8 mouse cellular contexts compared by ENCODE assay signal in the genomic region with DNA sequence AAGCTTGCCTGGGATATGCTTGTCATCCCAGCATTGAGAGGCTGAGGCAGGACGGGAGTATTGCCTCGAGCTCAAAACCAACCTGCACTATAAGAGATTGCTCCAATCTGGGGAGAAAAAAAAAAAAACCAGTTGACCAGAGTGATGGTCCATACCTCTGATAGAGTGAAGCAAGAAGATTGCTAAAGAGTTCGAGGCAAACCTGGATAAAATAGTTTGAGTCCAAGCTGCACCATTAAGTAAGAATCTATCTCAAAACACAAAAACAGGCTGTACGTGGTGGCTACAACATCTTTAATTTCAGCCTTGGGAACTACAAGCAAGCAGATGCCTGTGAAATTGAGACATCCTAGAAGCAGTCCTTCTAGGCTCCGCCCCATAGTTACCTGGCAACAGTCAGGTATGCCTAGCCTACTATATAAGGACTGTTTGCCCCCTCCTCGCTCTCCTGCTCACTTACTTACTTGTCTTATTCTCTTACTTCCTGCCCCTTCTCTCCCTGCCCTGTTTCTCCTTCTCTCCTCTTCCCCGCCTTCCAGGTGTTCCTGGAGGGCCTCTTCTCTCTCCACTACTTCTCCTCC. TPM values are rescaled to one million over a fixed set of nuclear protein-coding genes. Genes with fewer than 3 reads are reported as not detected.
A peak's percentile ranks its signal among the peaks of the same experiment; 100 is the strongest.
DNase-seq lines count a peak whose midpoint lies in the region; ATAC-seq lines count a peak whose summit lies in the region.

No protein-coding gene starts in this region.

- intact Hi-C loops in heart, postnatal 25 days (cut with DNase I) = no loop called here
- intact Hi-C loops in left cerebral cortex, postnatal 36 days (cut with DNase I) = loop anchor here (5.0 kb wide), 1 partner anchor 235 kb away; no protein-coding TSS in a partner anchor

- peak overlapping the region; percentile 87 to 89 for H3K4me3 ChIP-seq in heart, embryonic 14.5 days (ENCODE audit: control insufficient read depth in 1 of 2, insufficient read depth in 1 of 2, low read depth in 1 of 2, low read length in 2 of 2)
- peak overlapping the region; percentile 84 for H3K4me3 ChIP-seq in embryonic facial prominence, embryonic 12.5 days
- peak overlapping the region; percentile 87 for H3K4me3 ChIP-seq in limb, embryonic 12.5 days (replicated peaks)
- peak overlapping the region; percentile 76 for H3K4me3 ChIP-seq in midbrain, embryonic 15.5 days

- no peaks in the 10 kb centered on the region for H3K27me3 ChIP-seq in heart, embryonic 14.5 days (ENCODE audit: control insufficient read depth, insufficient read depth, low read length)
- no peaks in the 10 kb centered on the region for H3K27me3 ChIP-seq in embryonic facial prominence, embryonic 12.5 days
- no peaks in the 10 kb centered on the region for H3K27me3 ChIP-seq in limb, embryonic 12.5 days
- H3K27me3 ChIP-seq in midbrain, embryonic 15.5 days (replicated peaks) = no peaks in the 10 kb centered on the region

- H3K27ac ChIP-seq in heart, embryonic 14.5 days (replicated peaks in 1 of 2; ENCODE audit: control insufficient read depth in 1 of 2, insufficient read depth in 1 of 2, low read depth in 2 of 2, low read length in 2 of 2) = no peak overlapping the region
- no peak overlapping the region for H3K27ac ChIP-seq in embryonic facial prominence, embryonic 12.5 days
- H3K27ac ChIP-seq in limb, embryonic 12.5 days = no peak overlapping the region
- H3K27ac ChIP-seq in midbrain, embryonic 15.5 days = peak overlapping the region; percentile 60

- WGBS in heart, embryonic 14.5 days = 40% methylated on average over 7 of the region's 7 CpGs
- 31% methylated on average over 7 of the region's 7 CpGs for WGBS in embryonic facial prominence, embryonic 12.5 days
- 35% methylated on average over 7 of the region's 7 CpGs for WGBS in limb, embryonic 12.5 days
- 37% methylated on average over 7 of the region's 7 CpGs for WGBS in midbrain, embryonic 15.5 days

- DNase-seq in heart, postnatal 25 days (ENCODE audit: low spot score) = no peak
- DNase-seq in left cerebral cortex, postnatal 36 days (ENCODE audit: low spot score in 2 of 2) = no peak
- no peak for DNase-seq in right cerebral cortex, postnatal 14 days
- DNase-seq in left cerebral cortex, adult 8-10 months (ENCODE audit: low spot score in 2 of 2) = no peak

- H3K4me2 ChIP-seq in heart, embryonic 14.5 days (ENCODE audit: low read length) = peak overlapping the region; percentile 88
- peak overlapping the region; percentile 84 for H3K4me2 ChIP-seq in embryonic facial prominence, embryonic 12.5 days (replicated peaks)
- H3K4me2 ChIP-seq in limb, embryonic 12.5 days = peak overlapping the region; percentile 90
- H3K4me2 ChIP-seq in midbrain, embryonic 15.5 days = peak overlapping the region; percentile 83

- peak overlapping the region; percentile 92 for H3K9ac ChIP-seq in heart, embryonic 14.5 days (ENCODE audit: low read length)
- H3K9ac ChIP-seq in embryonic facial prominence, embryonic 12.5 days = no peak overlapping the region; the same call in 1 of the 2 replicates
- 0 out of 2 replicates have a peak overlapping the region, but pooled peaks have one; percentile 27 for H3K9ac ChIP-seq in limb, embryonic 12.5 days (replicated peaks)
- peak overlapping the region; percentile 84 for H3K9ac ChIP-seq in midbrain, embryonic 15.5 days

- ATAC-seq in heart, embryonic 14.5 days (ENCODE audit: insufficient number of reproducible peaks, insufficient read depth, low FRiP score, low read depth) = no peak
- no peak for ATAC-seq in embryonic facial prominence, embryonic 12.5 days (ENCODE audit: insufficient number of reproducible peaks, insufficient read depth, low FRiP score, low TSS enrichment)
- ATAC-seq in limb, embryonic 12.5 days (ENCODE audit: insufficient number of reproducible peaks, insufficient read depth, low FRiP score, low TSS enrichment, low read depth) = peak; percentile 26
- no peak; the same call in 1 of the 2 replicates for ATAC-seq in midbrain, embryonic 15.5 days (replicated peaks)

- H3K4me1 ChIP-seq in heart, embryonic 14.5 days (ENCODE audit: control insufficient read depth in 2 of 2, insufficient read depth in 2 of 2, low read length in 2 of 2) = peaks cover 6 to 14% of the 10 kb centered on the region in 2 experiments; a peak in 3 of 4 replicates
- H3K4me1 ChIP-seq in embryonic facial prominence, embryonic 12.5 days = peaks cover 12% of the 10 kb centered on the region
- peaks cover 14% of the 10 kb centered on the region for H3K4me1 ChIP-seq in limb, embryonic 12.5 days (replicated peaks)
- peaks cover 23% of the 10 kb centered on the region for H3K4me1 ChIP-seq in midbrain, embryonic 15.5 days

- no peaks in the 10 kb centered on the region for H3K9me3 ChIP-seq in heart, embryonic 14.5 days (ENCODE audit: control insufficient read depth, low read length)
- no peaks in the 10 kb centered on the region for H3K9me3 ChIP-seq in embryonic facial prominence, embryonic 12.5 days
- no peaks in the 10 kb centered on the region for H3K9me3 ChIP-seq in limb, embryonic 12.5 days
- H3K9me3 ChIP-seq in midbrain, embryonic 15.5 days = no peaks in the 10 kb centered on the region

- H3K36me3 ChIP-seq in heart, embryonic 14.5 days (ENCODE audit: control insufficient read depth, insufficient read depth, low read length) = peaks cover 32% of the 10 kb centered on the region
- peaks cover 27% of the 10 kb centered on the region for H3K36me3 ChIP-seq in embryonic facial prominence, embryonic 12.5 days
- H3K36me3 ChIP-seq in limb, embryonic 12.5 days = peaks cover 34% of the 10 kb centered on the region
- peaks cover 15% of the 10 kb centered on the region for H3K36me3 ChIP-seq in midbrain, embryonic 15.5 days (replicated peaks)

RNA-seq across cellular contexts. Expression of a gene that starts 0.5 kb away (rescaled TPM):
- polyA plus RNA-seq in heart, embryonic 14.5 days (2014; fragmentation: Nextera tagmentation; extraction: Ambion mirVana) = 89.9 and 102 TPM in 2 replicates
- 10 to 100 TPM; 24.7 to 26.7 TPM for total RNA-seq in heart, postnatal 25 days (2021)
- 220 and 224 TPM in 2 replicates for polyA plus RNA-seq in embryonic facial prominence, embryonic 12.5 days (2016; fragmentation: Nextera tagmentation; extraction: Ambion mirVana)
- polyA plus RNA-seq in limb, embryonic 12.5 days (2016; fragmentation: Nextera tagmentation; extraction: Ambion mirVana) = 224 and 230 TPM in 2 replicates
- 257 and 261 TPM in 2 replicates for polyA plus RNA-seq in midbrain, embryonic 15.5 days (2015; fragmentation: Nextera tagmentation; extraction: Ambion mirVana)
- 10 to 100 TPM; 63.6 to 64.0 TPM for total RNA-seq in left cerebral cortex, postnatal 36 days (2021)
- 10 to 100 TPM; 57.8 to 78.7 (median 67.0) TPM for total RNA-seq in left cerebral cortex, adult 8-10 months (2022)

RNA-seq across cellular contexts. Expression of a gene that starts 7.5 kb away (rescaled TPM):
- 3,513 and 3,606 TPM in 2 replicates for polyA plus RNA-seq in heart, embryonic 14.5 days (2014; fragmentation: Nextera tagmentation; extraction: Ambion mirVana)
- 100 to 1,000 TPM; 210 to 232 TPM for total RNA-seq in heart, postnatal 25 days (2021)
- 5,211 and 5,392 TPM in 2 replicates for polyA plus RNA-seq in embryonic facial prominence, embryonic 12.5 days (2016; fragmentation: Nextera tagmentation; extraction: Ambion mirVana)
- 4,887 and 4,953 TPM in 2 replicates for polyA plus RNA-seq in limb, embryonic 12.5 days (2016; fragmentation: Nextera tagmentation; extraction: Ambion mirVana)
- polyA plus RNA-seq in midbrain, embryonic 15.5 days (2015; fragmentation: Nextera tagmentation; extraction: Ambion mirVana) = 6,021 and 6,209 TPM in 2 replicates
- total RNA-seq in left cerebral cortex, postnatal 36 days (2021) = 100 to 1,000 TPM; 198 to 232 TPM
- total RNA-seq in left cerebral cortex, adult 8-10 months (2022) = 100 to 1,000 TPM; 206 to 283 (median 229) TPM

RNA-seq across cellular contexts. Expression of a gene that starts 14.5 kb away (rescaled TPM):
- polyA plus RNA-seq in heart, embryonic 14.5 days (2014; fragmentation: Nextera tagmentation; extraction: Ambion mirVana) = 0.42 and 0.71 TPM in 2 replicates
- total RNA-seq in heart, postnatal 25 days (2021) = not detected
- 0.92 and 1.2 TPM in 2 replicates for polyA plus RNA-seq in embryonic facial prominence, embryonic 12.5 days (2016; fragmentation: Nextera tagmentation; extraction: Ambion mirVana)
- polyA plus RNA-seq in limb, embryonic 12.5 days (2016; fragmentation: Nextera tagmentation; extraction: Ambion mirVana) = 1.4 TPM in 2 replicates
- 0.08 and 0.23 TPM in 2 replicates for polyA plus RNA-seq in midbrain, embryonic 15.5 days (2015; fragmentation: Nextera tagmentation; extraction: Ambion mirVana)
- not detected for total RNA-seq in left cerebral cortex, postnatal 36 days (2021)
- total RNA-seq in left cerebral cortex, adult 8-10 months (2022) = not detected

RNA-seq across cellular contexts. Expression of a gene that starts 19.4 kb away (rescaled TPM):
- not detected in 2 replicates for polyA plus RNA-seq in heart, embryonic 14.5 days (2014; fragmentation: Nextera tagmentation; extraction: Ambion mirVana)
- total RNA-seq in heart, postnatal 25 days (2021) = 1 to 10 TPM; 4.0 to 5.1 TPM
- not detected in 2 replicates for polyA plus RNA-seq in embryonic facial prominence, embryonic 12.5 days (2016; fragmentation: Nextera tagmentation; extraction: Ambion mirVana)
- polyA plus RNA-seq in limb, embryonic 12.5 days (2016; fragmentation: Nextera tagmentation; extraction: Ambion mirVana) = not detected in 2 replicates
- not detected in 2 replicates for polyA plus RNA-seq in midbrain, embryonic 15.5 days (2015; fragmentation: Nextera tagmentation; extraction: Ambion mirVana)
- under 1 TPM in 1 of 2 experiments, not detected in 1; 0.57 TPM for total RNA-seq in left cerebral cortex, postnatal 36 days (2021)
- 1 to 10 TPM in 3 of 4 experiments, not detected in 1; 1.9 to 3.2 (median 2.9) TPM for total RNA-seq in left cerebral cortex, adult 8-10 months (2022)

RNA-seq across cellular contexts. Expression of a gene that starts 21.4 kb away (rescaled TPM):
- 5.2 and 5.7 TPM in 2 replicates for polyA plus RNA-seq in heart, embryonic 14.5 days (2014; fragmentation: Nextera tagmentation; extraction: Ambion mirVana)
- total RNA-seq in heart, postnatal 25 days (2021) = 1 to 10 TPM; 5.9 to 6.7 TPM
- polyA plus RNA-seq in embryonic facial prominence, embryonic 12.5 days (2016; fragmentation: Nextera tagmentation; extraction: Ambion mirVana) = 3.0 and 3.7 TPM in 2 replicates
- polyA plus RNA-seq in limb, embryonic 12.5 days (2016; fragmentation: Nextera tagmentation; extraction: Ambion mirVana) = 3.2 and 3.3 TPM in 2 replicates
- polyA plus RNA-seq in midbrain, embryonic 15.5 days (2015; fragmentation: Nextera tagmentation; extraction: Ambion mirVana) = 4.0 and 4.1 TPM in 2 replicates
- 1 to 10 TPM; 4.0 to 4.8 TPM for total RNA-seq in left cerebral cortex, postnatal 36 days (2021)
- 1 to 10 TPM; 5.9 to 7.0 (median 6.3) TPM for total RNA-seq in left cerebral cortex, adult 8-10 months (2022)
